Mouse (Mus musculus): ENCODE measurements around the gene Efemp2.

The Efemp2 gene

GRCm38 (mm10) chr19:5451766-5452165 is 22.0 kb upstream of the Efemp2 start:
- DNase-seq (ENCODE audit: low spot score): no peak

DNA sequence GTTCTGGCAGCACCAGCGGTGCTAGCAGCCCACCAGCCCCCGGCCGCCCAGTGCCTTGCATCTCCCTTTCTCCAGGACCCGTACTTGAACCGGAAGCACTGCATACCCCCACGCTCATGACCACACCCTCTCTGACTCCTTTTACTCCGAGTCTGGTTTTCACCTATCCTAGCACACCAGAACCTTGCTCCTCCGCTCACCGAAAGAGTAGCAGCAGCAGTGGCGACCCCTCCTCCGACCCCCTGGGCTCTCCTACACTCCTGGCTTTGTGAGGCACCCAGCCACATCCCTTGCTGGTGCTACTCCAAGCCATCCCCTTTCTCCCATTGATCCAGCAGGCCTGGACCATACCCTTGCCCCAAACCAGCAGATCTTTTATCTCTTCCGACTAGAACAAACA is 18.7 kb upstream of the Efemp2 start:
- DNase-seq (ENCODE audit: low spot score): no peak

DNA sequence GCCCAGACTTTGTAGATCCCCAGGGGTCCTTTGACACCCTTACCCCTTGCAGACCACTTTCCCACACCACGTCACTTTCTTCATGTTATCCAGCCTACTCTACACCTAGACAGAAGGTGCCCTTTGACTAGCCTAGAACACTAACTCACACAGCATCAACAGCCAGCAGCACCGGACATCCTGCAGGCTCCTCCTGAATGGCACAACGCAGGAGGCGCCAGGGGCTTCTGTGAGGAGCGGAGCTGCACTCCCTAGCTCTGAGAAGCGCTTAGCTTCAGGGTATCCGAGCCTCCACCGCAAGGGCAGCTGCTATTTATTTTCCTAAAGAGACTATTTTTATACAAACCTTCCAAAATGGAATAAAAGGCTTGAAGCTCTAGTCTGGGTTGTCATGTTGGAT is 18.2 kb upstream of the Efemp2 start:
- DNase-seq (ENCODE audit: low spot score): no peak

DNA sequence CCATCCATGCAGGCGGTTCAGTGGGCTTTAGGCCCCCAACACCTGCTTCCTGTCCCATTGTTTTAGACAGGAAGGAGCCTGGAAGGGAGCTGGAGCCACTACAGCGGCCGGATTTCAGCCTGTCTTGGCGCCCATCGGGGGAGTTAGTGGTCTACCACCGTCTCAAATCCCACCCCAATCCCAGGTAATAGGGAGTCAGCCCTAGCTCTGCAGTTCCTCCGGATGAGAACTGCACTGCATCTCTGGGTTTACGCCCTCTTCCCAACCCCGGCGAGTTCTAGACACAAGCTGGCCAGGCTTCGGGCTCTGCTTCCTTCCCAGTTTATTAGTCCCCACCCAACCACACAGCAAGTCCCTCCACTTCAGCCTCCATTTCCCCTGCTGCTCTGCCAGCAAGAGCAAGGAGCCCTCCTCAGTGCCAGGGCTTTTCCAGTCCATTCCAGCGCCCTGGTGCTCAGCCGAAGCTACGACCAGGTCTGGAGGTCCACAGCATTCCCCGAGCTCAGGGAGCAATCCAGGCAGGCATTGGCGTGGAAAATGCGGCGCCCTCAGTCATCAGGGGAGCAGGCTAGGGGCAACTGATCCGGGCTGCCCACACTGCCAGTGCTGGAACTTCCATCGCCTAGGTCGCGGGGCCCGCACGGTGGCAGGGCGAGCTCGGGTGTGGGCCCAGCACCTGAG is 17.4 kb upstream of the Efemp2 start:
- no peak for DNase-seq (ENCODE audit: low spot score)

DNA sequence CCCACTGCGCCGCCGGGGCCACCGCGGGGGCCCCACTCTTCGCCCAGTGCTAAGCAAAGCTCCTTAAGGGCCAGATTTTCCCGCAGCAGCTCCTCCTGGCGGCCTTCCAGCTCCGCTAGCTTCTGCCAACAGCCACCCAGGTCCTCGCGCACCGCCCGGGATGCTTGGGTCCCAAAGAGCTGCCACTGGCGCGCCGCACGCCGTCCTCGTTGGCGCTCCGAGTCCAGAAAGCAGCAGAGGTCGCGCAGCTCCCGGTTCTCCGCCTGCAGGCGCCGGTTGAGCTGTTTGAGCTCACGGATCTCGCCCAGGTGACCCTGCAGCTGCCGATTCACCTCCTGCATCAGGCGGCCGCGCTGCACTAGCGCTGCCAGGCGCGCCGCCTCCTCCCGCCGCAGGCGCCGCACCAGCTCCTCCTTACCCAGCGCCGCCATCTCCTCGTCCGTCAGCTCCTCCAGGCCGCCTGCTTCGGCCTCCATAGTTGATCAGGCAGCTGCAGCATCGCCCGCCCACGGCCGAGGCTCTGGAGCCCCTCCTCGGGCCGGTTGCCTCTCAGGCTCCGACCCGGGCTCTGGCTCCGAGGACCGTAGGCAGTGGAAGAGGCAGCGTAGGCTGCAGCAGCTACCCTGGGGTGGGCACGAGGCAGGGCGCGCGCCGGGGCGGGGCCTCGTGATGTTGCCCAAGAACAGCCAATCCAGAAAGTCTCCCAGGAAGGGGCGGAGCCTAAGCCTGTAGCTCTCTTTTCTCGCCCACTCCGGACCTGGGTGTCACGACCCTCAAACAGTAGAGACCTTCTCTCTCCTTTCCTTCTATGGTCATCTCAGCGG is 16.6 kb upstream of the Efemp2 start:
- DNase-seq (ENCODE audit: low spot score): peak; percentile 97

GRCm38 (mm10) chr19:5457746-5458442 is 15.9 kb upstream of the Efemp2 start, which contains the start of gene Ccdc85b:
Gene Ccdc85b (minus strand): TSS chr19:5457894.
- no peak for DNase-seq (ENCODE audit: low spot score)

DNA sequence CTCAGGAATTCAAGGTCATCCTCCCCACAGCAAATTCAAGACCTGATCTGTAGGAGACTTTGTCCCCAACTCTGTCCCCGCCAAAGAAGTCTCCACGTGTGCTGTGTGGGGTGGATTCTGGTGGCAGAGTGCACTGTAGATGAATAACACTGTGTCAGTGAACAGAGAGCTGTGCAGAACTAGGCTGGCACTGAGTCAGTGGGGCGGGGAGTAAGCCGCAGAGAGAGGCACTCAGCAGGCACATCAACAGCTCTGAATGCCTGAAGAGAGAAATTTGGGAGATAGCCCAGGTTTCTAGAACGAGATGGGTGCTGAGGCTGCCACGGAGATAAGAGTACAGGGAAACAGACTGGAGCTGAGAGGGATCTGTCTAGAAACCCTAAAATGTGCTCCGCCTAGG is 14.7 kb upstream of the Efemp2 start:
- DNase-seq (ENCODE audit: low spot score): no peak

- DNase-seq (ENCODE audit: low spot score): no peak
Measured at GRCm38 (mm10) chr19:5459896-5460295, 13.9 kb upstream of the Efemp2 start.

DNA sequence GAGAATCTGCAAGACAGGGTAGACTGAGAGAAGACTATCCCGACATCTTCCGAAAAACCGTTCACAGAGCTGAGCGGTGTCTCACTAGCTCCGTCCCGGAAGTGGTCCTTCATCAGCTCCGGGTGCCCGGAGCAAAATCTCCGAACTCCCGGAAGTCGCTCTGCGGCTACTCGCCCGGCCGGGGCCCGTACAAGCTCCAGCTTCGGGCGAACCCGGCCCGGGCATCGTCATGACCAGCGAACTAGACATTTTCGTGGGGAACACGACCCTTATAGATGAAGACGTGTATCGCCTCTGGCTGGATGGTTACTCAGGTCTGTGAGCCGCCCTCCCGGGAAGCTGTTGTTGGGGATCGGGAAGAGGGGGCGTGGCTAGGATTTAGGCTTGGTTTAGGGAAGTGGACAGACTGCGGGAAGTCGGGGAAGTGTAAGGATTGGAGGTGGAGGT is 13.3 kb upstream of the Efemp2 start, which contains the start of gene Fibp:
Fibp (plus strand) TSS at position 151 of the 447 bp plus-strand sequence.
- DNase-seq (ENCODE audit: low spot score): peak; percentile 86

GRCm38 (mm10) chr19:5461411-5461810 is 12.3 kb upstream of the Efemp2 start:
- DNase-seq (ENCODE audit: low spot score): no peak

GRCm38 (mm10) chr19:5463212-5463611 is 10.5 kb upstream of the Efemp2 start:
- DNase-seq (ENCODE audit: low spot score): no peak

GRCm38 (mm10) chr19:5463791-5464562 is 9.8 kb upstream of the Efemp2 start:
- DNase-seq (ENCODE audit: low spot score): peak; percentile 76

- no peak for DNase-seq (ENCODE audit: low spot score)
Measured at GRCm38 (mm10) chr19:5465037-5465436, 8.7 kb upstream of the Efemp2 start.

DNA sequence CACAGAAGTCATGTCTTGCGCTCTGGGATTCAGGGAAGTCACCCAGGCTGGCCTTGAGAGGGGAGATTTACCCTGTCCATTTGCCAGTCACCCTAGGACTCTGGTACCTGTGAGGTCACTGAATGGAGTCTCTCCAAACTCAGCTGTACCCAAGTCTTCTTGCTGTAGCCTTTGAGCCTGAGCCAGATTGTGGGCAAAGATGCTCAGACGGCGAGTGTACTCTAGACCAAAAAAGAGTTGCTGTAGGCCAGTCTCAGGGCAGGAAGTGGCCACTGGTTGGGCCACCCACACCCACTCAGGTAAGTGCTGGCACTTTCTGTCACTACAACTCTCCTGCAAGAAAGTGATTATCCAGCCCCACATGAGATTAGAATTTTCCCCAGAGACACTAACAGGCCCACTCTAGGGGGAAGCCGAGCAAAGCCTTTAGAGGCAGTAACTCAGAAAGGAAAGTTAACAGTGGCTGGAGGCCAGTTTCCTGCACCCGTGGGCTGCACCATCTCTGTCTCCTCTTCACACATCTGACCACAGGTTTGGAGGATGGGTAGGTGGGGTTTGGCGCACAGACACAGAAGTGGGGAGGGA is 6.7 kb upstream of the Efemp2 start:
- DNase-seq (ENCODE audit: low spot score): no peak

GRCm38 (mm10) chr19:5468374-5468773 is 5.4 kb upstream of the Efemp2 start, which contains the start of gene Ctsw:
Gene Ctsw (minus strand): TSS chr19:5468507.
- no peak for DNase-seq (ENCODE audit: low spot score)

DNA sequence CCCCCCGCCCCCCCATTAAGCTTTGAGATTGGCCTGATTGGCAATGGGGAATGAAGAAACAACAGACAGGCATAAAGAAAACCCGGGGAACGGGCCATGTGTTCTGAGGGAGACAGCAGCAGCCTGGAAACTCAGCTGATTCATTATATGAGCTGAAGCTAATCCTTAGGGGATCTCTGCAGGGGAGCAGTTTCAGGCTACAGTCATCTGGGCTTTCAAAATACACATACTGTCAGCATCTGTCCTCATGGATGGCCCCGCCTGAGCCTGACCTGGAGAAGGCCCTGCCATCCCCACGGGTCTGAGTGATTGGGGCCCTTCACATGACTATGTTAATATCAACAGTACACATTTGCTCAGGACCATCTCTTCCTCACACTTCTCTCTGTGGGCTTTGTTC is 1.9 kb upstream of the Efemp2 start:
- no peak for DNase-seq (ENCODE audit: low spot score)

DNA sequence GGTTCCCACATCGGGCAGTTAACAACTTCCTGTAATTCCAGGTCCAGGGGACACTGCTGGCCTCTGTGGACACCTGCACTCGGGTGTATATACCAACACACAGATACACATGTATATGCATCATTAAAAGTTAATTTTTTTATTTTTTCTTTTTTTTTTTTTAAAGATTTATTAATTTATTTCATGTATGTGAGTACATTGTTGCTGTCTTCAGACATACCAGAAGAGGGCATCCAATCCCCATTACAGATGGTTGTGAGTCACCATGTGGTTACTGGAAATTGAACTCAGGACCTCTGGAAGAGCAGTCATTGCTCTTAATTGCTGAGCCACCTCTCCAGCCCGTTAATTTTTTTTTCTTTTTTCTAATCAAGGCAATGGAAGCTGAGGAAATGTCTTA is 897 bp upstream of the Efemp2 start:
- DNase-seq (ENCODE audit: low spot score): no peak

DNA sequence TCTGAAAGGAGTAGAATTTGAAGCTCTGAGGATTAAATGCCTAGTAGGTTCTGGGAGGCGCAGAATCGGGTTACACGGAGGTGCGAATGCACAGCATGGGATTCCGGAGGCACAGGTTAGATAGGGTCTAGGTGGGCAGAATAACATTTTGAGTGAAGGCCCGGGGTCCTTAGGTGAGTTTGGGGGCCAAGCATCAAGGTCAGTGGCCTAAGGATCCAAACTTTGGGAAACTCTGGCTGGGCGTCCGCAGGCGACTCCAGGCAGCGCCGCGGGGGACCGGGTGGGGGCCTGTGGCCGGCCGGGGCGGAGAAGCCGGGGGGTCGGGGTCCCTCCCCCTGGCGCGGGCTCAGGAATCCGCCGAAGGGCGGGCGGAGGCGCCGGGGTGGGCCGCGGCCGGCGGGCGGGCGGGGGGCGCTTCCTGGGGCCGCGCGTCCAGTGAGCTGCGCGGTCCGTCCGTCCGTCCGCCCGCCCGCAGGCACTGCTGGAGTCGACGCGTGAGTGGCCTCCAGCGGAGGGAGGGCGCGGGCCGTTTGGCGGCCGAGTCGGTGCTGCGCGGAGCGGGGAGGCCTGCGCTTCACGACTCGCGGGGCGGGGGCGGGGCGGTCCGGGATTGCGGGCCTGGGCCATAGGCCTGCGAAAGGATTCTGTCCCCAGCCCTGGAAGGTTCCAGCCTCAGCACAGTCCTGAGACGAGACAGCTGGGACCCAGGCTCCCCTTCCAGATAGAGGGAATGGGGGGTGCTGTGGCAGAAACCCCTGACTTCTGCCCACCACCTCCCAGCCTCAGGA is 721 bp downstream of the Efemp2 start:
- DNase-seq (ENCODE audit: low spot score): peak; percentile 76

GRCm38 (mm10) chr19:5475069-5475714 is 1.4 kb downstream of the Efemp2 start:
- DNase-seq (ENCODE audit: low spot score): no peak

- no peak for DNase-seq (ENCODE audit: low spot score)
Measured at GRCm38 (mm10) chr19:5477004-5477667, 3.4 kb downstream of the Efemp2 start.
